Mouse (Mus musculus): ENCODE results near the gene Timmdc1.
A peak's percentile ranks its signal among the peaks of the same experiment; 100 is the strongest.
"Not testable (repeated sequence)": the region's sequence is repeated elsewhere in the genome, so short reads cannot be mapped to it uniquely, and the experiment has no call there.

The Timmdc1 gene

GRCm38 (mm10) chr16:38493890-38494289, 28.6 kb downstream of the Timmdc1 start:
- no peak for DNase-seq

GRCm38 (mm10) chr16:38492551-38492950, 29.9 kb downstream of the Timmdc1 start:
- no peak for DNase-seq

GRCm38 (mm10) chr16:38483582-38484309, 38.7 kb downstream of the Timmdc1 start:
- DNase-seq, result no peak

GRCm38 (mm10) chr16:38482780-38483562, 39.5 kb downstream of the Timmdc1 start:
- peak; percentile 26 to 35 for DNase-seq

DNA sequence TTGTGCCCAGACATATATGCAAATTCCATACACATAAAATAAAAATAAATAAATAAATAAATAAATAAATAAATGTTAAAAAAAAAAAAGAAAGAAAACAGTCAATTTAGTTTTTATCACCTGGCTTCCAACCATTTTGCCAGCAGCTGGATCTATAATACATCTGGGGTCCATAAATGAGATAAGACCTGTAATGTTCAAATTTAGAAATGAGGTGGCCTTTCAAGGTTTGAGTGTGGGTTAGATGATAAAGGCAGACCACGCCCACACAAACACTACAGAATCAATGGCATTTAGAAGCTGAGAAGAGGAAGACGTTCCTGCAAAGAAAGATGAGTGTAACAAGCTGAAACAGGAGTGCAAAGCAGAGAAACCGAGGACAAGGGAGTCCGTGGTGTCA, 41.1 kb downstream of the Timmdc1 start:
- no peak for DNase-seq

DNA sequence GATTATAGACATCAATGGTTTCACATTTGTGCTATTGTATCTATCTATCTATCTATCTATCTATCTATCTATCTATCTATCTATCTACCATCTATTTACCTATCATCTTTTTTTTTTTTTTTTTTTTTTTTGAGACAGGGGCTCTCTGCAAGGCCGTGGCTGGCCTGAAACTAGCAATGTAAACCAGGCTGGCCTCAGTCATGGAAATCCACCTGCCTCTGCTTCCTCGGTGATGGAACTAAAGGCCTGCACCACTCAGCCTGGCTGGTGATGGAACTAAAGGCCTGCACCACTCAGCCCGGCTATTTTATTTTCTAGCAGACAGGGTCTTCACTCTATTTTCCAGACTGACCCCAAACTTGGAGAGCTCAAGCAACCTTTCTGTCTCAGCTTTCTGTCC, 44.2 kb downstream of the Timmdc1 start:
- no peak for DNase-seq

DNA sequence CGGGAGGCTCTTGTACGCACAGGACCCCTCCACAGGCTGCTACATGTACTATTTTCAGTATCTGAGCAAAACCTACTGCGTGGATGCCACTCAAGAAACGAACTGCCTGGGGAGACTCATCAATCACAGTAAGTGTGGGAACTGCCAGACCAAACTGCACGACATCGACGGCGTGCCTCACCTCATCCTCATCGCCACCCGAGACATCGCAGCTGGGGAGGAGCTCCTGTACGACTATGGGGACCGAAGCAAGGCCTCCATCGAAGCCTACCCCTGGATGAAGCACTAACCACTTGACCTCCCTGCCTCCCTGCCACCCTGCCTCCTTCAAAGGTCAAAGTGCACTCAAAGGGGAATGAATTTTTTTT, 45.2 kb downstream of the Timmdc1 start:
- not testable (repeated sequence) for DNase-seq

GRCm38 (mm10) chr16:38476312-38477240, 45.9 kb downstream of the Timmdc1 start:
- peak; percentile 41 to 58 for DNase-seq

DNA sequence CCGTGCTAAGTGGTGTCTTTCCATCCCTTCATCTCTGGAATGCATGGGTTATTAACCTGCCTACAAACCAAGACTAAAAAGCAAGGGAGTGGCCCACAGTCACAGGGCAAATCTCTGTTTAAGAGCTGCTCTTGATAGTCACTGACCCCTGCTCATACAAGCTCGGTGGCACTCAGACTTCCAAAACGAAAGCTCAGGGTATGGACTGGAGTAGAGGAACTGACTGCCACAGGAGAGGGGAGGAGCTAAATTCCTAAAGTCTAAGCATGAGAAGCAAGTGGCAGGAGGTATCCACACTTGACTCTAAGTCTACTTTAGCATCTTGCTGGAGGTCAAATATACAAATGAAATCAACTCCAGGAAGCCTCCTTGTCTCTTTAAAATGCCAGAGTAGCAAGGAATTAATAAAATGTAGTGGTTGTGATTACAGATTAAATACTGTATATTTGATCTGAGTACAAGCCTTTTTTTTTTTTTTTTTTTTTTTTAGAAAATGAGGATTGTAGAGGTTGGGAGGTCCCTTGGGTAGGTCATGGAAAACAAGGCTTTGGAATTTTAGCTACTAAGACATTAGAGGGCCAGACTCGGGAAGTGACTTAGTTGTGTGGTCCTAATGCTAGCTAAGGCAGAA, 46.7 kb downstream of the Timmdc1 start:
- DNase-seq, result no peak

GRCm38 (mm10) chr16:38474677-38475286, 47.7 kb downstream of the Timmdc1 start:
- no peak for DNase-seq

GRCm38 (mm10) chr16:38473661-38474060, 48.8 kb downstream of the Timmdc1 start:
- DNase-seq, result no peak

GRCm38 (mm10) chr16:38472507-38472873, 50.0 kb downstream of the Timmdc1 start:
- DNase-seq, result no peak

DNA sequence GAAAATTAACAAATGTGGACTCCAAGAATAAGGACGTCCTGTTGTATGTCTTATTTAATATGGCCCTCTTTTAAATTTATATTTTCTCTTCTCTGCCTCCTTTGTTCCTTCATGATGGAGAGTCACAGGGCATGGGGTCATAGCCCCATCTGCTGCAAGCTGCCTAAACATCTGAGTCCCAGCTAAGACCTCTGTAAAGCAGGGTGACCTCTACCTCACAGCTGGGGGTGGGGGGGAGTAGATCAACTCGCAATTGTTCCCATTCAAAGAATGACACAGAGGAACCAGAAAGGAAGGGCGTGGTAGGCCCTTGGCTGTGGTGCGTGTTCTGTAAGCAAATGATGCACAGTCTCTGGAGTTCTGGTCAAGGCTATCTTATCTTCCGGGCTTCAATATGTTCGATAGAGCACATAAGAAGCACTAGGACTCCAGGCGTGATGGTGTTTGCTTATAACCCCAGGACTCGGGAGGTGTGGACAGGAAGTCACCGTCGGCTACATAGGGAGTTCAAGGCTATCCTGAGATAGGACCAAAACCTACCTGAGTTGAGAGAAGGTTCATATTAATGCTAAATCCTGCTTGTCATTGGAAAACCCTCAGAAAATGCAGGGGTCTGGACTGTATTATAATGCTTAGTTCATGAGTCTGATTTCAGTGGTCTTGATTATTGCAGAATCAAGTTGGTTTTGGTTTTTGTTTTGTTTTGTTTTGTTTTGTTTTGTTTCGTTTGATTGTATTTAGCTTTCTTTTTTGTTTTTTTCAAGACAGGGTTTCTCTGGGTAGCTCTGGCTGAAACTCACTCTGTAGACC, 50.6 kb downstream of the Timmdc1 start:
- no peak for DNase-seq

- DNase-seq, result no peak
Observed at GRCm38 (mm10) chr16:38469437-38469836, 53.0 kb downstream of the Timmdc1 start.

- no peak for DNase-seq
Observed at GRCm38 (mm10) chr16:38468706-38469018, 53.8 kb downstream of the Timmdc1 start.

GRCm38 (mm10) chr16:38467917-38468705, 54.4 kb downstream of the Timmdc1 start:
- no peak for DNase-seq

GRCm38 (mm10) chr16:38467091-38467916, 55.2 kb downstream of the Timmdc1 start:
- DNase-seq, result no peak

- no peak for DNase-seq
Observed at GRCm38 (mm10) chr16:38466089-38466488, 56.4 kb downstream of the Timmdc1 start.

DNA sequence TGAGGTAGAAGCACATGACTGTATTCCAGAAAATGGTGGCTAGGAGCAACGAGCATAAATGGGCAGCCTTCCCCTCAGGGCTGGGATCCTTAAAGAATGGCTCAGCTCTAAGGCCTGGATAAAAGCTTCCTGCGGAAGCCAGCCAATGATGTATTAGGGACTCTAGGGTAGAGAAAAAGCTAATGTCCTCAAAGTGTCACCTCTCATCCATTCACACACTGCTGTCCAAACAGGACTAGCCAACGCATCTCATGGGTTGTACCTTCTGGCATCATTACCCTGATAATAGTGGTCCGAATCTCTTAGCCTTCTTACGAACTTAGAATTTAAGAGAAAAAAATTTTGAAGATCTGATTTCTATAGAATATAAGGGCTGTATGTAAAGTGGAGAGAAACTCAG, 59.2 kb downstream of the Timmdc1 start:
- DNase-seq, result no peak

- DNase-seq, result no peak
Observed at GRCm38 (mm10) chr16:38462161-38462560, 60.3 kb downstream of the Timmdc1 start.

Data from cerebellum, adult 18-20 months (tissue).